Mouse (Mus musculus): ENCODE results near the gene Abca17. TPM values are rescaled to one million over a fixed set of nuclear protein-coding genes. Genes with fewer than 3 reads are reported as not detected.
A peak's percentile ranks its signal among the peaks of the same experiment; 100 is the strongest.

Gene Abca17
- polyA plus RNA-seq, 1 experiment from 2014 or later: 0.22 TPM

DNA sequence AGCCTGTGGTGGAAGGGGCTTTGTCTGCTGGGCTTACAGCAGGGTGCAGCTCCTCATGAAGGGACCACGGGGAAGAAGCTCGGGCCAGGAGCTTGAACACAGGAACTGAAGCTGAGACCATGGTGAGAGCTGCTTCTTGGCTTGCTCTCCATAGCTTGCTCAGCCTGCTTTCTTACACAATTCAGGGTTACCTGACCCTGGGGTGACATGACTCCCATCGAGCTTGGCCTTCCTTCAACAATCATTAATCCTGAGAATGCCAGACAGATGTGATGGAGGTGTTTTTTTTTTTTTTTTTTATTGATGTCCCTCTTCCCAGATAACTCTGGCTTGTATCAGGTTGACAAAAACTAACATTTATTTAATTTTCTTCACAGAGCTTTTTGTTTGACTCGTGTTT lies 91.9 kb downstream of the Abca17 start:
- 41% methylated on average over 4 of the region's 4 CpGs for WGBS
- no peaks in the 10 kb centered on the region for H3K27me3 ChIP-seq (ENCODE audit: insufficient read depth, low read length)
- H3K9ac ChIP-seq (replicated peaks; ENCODE audit: low read length): no peak overlapping the region

DNA sequence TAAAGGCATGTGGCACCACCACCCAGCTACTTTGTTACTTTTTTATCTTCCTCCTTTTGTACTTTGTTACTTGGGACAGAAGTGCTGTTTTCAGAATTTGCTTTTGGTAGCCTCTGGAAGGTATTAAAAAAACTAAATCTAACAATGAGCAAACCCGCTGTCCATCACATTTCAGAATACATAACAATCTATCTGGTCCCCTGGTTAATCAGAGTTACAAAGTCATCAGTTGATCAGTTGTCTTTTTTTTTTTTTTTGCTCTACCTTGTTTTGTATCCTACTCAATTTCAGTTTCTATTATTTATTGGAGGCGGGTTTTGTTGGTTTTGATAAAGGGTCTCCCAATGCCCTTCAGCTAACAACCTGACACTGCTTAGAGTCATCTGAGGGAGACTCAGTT lies 98.5 kb downstream of the Abca17 start:
- no peak for ATAC-seq (ENCODE audit: low FRiP score, low TSS enrichment)
- Histone ChIP-seq H3K4me2 (replicated peaks; ENCODE audit: low read depth, low read length) (no peak overlapping the region), H3K9ac (replicated peaks; ENCODE audit: low read length) (no peak overlapping the region), H3K36me3 (ENCODE audit: insufficient read depth, low read length) (peaks cover 18% of the 10 kb centered on the region), H3K4me1 (ENCODE audit: insufficient read depth, low read length) (peaks cover 12% of the 10 kb centered on the region), H3K4me3 (ENCODE audit: low read length) (peak overlapping the region; percentile 84; the same call in 1 of the 2 replicates), H3K9me3 (ENCODE audit: low read length) (no peaks in the 10 kb centered on the region), H3K27me3 (ENCODE audit: insufficient read depth, low read length) (no peaks in the 10 kb centered on the region), H3K27ac (ENCODE audit: low read length) (peak overlapping the region; percentile 72; the same call in 1 of the 2 replicates)
- WGBS: 97% methylated on average over 2 of the region's 2 CpGs

More for the DNA sequence above, 91.9 kb downstream of the Abca17 start:
- H3K4me2 ChIP-seq (replicated peaks; ENCODE audit: low read depth, low read length): no peak overlapping the region
- ATAC-seq (ENCODE audit: low FRiP score, low TSS enrichment): no peak
- no peak overlapping the region for H3K4me3 ChIP-seq (ENCODE audit: low read length)
- H3K27ac ChIP-seq (ENCODE audit: low read length): no peak overlapping the region
- no peaks in the 10 kb centered on the region for H3K9me3 ChIP-seq (ENCODE audit: low read length)
- H3K4me1 ChIP-seq (ENCODE audit: insufficient read depth, low read length): no peaks in the 10 kb centered on the region
- H3K36me3 ChIP-seq (ENCODE audit: insufficient read depth, low read length): no peaks in the 10 kb centered on the region

DNA sequence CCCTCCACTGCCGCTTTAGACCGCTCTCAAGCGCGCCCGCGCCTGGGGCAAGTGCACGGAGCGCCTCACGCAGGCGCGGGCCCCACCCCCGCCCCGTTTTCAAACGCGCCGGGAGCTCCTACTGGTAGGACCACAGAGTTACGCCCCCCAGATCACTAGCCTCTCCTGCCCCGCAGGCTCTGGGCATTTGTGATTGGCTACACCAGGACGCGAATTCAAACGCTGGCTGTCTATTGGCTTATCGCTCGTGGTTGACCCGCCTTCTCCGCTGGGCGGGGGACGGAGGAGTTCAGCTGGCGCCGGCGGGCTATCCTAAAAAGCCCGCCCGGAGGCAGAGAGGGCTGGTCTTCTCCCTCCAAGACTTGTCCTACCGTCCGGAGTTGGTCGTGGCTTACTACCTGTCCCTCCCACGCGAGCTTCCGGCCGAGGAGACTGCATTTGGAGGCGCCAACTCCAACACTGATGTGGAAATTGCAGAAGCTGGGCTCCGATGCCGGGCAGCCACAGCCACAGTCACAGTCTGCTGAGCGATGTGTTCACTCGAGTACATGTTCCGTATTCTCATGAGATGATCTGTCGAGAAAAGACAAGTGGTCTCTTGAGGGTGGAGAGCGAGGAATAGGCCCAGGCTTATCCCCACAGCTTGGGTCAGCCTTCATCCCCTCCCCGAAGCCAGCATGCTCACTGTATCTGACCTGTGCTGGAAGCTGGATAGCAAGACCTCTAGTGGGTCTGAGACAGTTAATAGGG lies 99.4 kb downstream of the Abca17 start, which contains the start of gene Ccnf:
Gene Ccnf, minus strand, starts transcription at position 165 of the 750 bp plus-strand sequence.
- peaks cover 25% of the 10 kb centered on the region for H3K36me3 ChIP-seq (ENCODE audit: insufficient read depth, low read length)
- peak within 1 kb of the TSS; percentile 79 for H3K27ac ChIP-seq (ENCODE audit: low read length)
- peak; percentile 100 for ATAC-seq (ENCODE audit: low FRiP score, low TSS enrichment)
- H3K9me3 ChIP-seq (ENCODE audit: low read length): no peaks in the 10 kb centered on the region
- no peaks in the 10 kb centered on the region for H3K27me3 ChIP-seq (ENCODE audit: insufficient read depth, low read length)
- H3K4me2 ChIP-seq (replicated peaks; ENCODE audit: low read depth, low read length): peak within 1 kb of the TSS; percentile 80
- H3K4me1 ChIP-seq (ENCODE audit: insufficient read depth, low read length): peaks cover 12% of the 10 kb centered on the region
- H3K4me3 ChIP-seq (ENCODE audit: low read length): peak within 1 kb of the TSS; percentile 84
- peak within 1 kb of the TSS; percentile 91 for H3K9ac ChIP-seq (replicated peaks; ENCODE audit: low read length)
- WGBS: under 1% methylated on average over 48 of the region's 48 CpGs

- H3K36me3 ChIP-seq (ENCODE audit: insufficient read depth, low read length): peaks cover 29% of the 10 kb centered on the region
- no peaks in the 10 kb centered on the region for H3K27me3 ChIP-seq (ENCODE audit: insufficient read depth, low read length)
- peak overlapping the region; percentile 80 for H3K4me2 ChIP-seq (replicated peaks; ENCODE audit: low read depth, low read length)
- under 1% methylated on average over 32 of the region's 32 CpGs for WGBS
- H3K9ac ChIP-seq (replicated peaks; ENCODE audit: low read length): peak overlapping the region; percentile 91
- H3K4me3 ChIP-seq (ENCODE audit: low read length): peak overlapping the region; percentile 84
- peaks cover 12% of the 10 kb centered on the region for H3K4me1 ChIP-seq (ENCODE audit: insufficient read depth, low read length)
- H3K9me3 ChIP-seq (ENCODE audit: low read length): no peaks in the 10 kb centered on the region
- H3K27ac ChIP-seq (ENCODE audit: low read length): peak overlapping the region; percentile 79
- no peak for ATAC-seq (ENCODE audit: low FRiP score, low TSS enrichment)
These were observed 99.9 kb downstream of the Abca17 start for GRCm38 (mm10) chr17:24250988-24251319.

DNA sequence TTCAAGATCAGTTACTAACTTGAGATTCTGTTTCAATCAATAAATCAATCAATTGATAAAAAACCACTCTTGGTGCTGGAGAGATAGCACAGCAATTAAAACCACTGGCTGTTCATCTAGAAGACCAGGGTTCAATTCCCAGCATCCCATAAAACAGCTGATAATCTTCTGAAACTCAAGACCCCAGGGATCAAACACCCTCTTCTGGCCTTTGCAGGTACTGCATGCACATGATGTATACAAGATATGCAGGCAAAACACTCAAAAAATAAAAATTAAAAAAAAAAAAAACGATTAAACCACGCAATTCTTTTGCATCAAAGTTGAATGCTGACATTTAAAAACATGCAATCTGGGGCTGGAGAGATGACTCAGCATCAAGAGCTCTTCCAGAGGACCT lies 102.2 kb downstream of the Abca17 start:
- 96% methylated on average over 2 of the region's 2 CpGs for WGBS
- H3K27me3 ChIP-seq (ENCODE audit: insufficient read depth, low read length): no peaks in the 10 kb centered on the region
- H3K4me2 ChIP-seq (replicated peaks; ENCODE audit: low read depth, low read length): no peak overlapping the region
- no peak overlapping the region for H3K4me3 ChIP-seq (ENCODE audit: low read length)
- H3K4me1 ChIP-seq (ENCODE audit: insufficient read depth, low read length): peaks cover 12% of the 10 kb centered on the region
- ATAC-seq (ENCODE audit: low FRiP score, low TSS enrichment): no peak
- no peak overlapping the region for H3K9ac ChIP-seq (replicated peaks; ENCODE audit: low read length)
- H3K9me3 ChIP-seq (ENCODE audit: low read length): peaks cover 8% of the 10 kb centered on the region
- peaks cover 47% of the 10 kb centered on the region for H3K36me3 ChIP-seq (ENCODE audit: insufficient read depth, low read length)
- no peak overlapping the region for H3K27ac ChIP-seq (ENCODE audit: low read length)

DNA sequence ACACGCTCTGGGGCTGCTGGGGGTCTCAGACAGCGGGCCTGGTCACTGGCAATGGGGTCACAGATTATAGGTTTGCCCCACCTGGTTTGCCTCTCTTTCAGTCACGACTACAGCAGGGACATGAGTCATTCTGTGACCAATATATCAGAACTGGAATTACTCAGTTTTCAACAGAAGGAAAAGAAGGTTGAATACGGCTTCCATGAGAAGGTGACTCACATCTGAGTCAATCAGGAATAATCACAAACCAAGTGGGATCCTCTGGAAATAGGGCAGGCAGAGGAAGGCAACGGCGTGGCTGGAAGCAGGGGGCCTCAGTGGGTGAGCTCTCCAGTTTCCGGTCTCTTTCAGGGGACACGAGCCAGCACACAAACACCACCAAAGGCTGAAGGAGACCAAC lies 106.8 kb downstream of the Abca17 start:
- peaks cover 8% of the 10 kb centered on the region for H3K9me3 ChIP-seq (ENCODE audit: low read length)
- no peaks in the 10 kb centered on the region for H3K27me3 ChIP-seq (ENCODE audit: insufficient read depth, low read length)
- peaks cover 90% of the 10 kb centered on the region for H3K36me3 ChIP-seq (ENCODE audit: insufficient read depth, low read length)
- 98% methylated on average over 8 of the region's 8 CpGs for WGBS
- no peak overlapping the region for H3K4me2 ChIP-seq (replicated peaks; ENCODE audit: low read depth, low read length)
- H3K27ac ChIP-seq (ENCODE audit: low read length): no peak overlapping the region
- no peak for ATAC-seq (ENCODE audit: low FRiP score, low TSS enrichment)
- no peak overlapping the region for H3K9ac ChIP-seq (replicated peaks; ENCODE audit: low read length)
- no peak overlapping the region for H3K4me3 ChIP-seq (ENCODE audit: low read length)
- H3K4me1 ChIP-seq (ENCODE audit: insufficient read depth, low read length): no peaks in the 10 kb centered on the region; the same call in 1 of the 2 replicates

DNA sequence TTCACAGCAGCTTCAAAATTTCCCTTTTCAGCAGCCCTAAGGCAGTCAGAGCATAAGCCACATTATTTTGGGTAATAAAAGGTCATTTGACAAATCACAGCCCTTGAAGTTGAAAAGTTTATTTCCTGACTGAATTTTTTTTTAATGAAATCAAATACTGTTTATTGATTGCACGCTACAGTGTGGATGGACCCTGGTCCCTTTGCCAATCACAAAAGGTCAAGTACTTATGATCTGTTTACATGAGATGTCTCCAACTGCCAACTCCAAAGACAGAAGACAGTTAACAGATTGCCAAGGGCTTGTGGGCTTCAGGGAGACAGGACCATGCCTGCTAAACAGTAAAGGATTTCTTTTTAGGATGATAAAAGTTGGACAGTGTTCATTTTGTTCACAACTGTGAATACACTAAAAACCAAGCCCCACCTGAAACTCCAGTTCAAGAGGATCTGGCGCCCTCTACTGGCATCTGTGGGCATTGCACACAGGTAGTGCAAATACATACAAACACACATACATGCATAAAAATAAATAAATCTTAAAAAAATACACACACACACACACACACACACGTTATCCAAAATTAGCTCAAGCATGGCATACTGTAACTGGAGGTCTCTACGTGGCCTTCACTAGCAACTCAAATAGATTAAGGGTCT lies 107.4 kb downstream of the Abca17 start:
- H3K36me3 ChIP-seq (ENCODE audit: insufficient read depth, low read length): peaks cover 90% of the 10 kb centered on the region
- no peak overlapping the region for H3K4me3 ChIP-seq (ENCODE audit: low read length)
- no peak overlapping the region for H3K4me2 ChIP-seq (replicated peaks; ENCODE audit: low read depth, low read length)
- H3K9me3 ChIP-seq (ENCODE audit: low read length): peaks cover 8% of the 10 kb centered on the region
- H3K27me3 ChIP-seq (ENCODE audit: insufficient read depth, low read length): no peaks in the 10 kb centered on the region
- ATAC-seq (ENCODE audit: low FRiP score, low TSS enrichment): no peak
- no peaks in the 10 kb centered on the region for H3K4me1 ChIP-seq (ENCODE audit: insufficient read depth, low read length)
- H3K9ac ChIP-seq (replicated peaks; ENCODE audit: low read length): no peak overlapping the region
- 88% methylated on average over 4 of the region's 4 CpGs for WGBS
- H3K27ac ChIP-seq (ENCODE audit: low read length): no peak overlapping the region

DNA sequence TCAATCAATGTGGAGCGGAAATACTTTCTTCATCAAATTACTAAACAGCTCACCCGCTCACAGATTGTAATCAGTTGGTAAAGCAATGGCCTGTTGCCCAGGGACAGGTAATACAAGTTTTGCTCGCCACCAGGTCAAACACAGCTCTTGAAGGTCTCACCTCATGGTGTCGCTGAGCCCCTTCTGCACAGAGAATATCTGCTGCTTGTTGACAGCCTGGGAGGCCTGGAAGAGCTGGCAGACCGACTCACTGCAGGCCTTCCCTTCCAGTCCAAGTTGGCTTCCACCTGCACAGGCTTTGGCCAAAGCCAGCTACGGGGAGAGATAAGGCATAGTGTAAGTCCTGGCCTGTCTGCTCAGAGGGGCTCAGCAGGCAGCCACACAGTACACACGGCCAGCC lies 113.9 kb downstream of the Abca17 start:
- no peak overlapping the region for H3K27ac ChIP-seq (ENCODE audit: low read length)
- no peak overlapping the region for H3K4me3 ChIP-seq (ENCODE audit: low read length)
- ATAC-seq (ENCODE audit: low FRiP score, low TSS enrichment): no peak
- H3K9ac ChIP-seq (replicated peaks; ENCODE audit: low read length): no peak overlapping the region
- H3K4me1 ChIP-seq (ENCODE audit: insufficient read depth, low read length): no peaks in the 10 kb centered on the region
- WGBS: 94% methylated on average over 7 of the region's 7 CpGs
- peaks cover 95% of the 10 kb centered on the region for H3K36me3 ChIP-seq (ENCODE audit: insufficient read depth, low read length)
- H3K27me3 ChIP-seq (ENCODE audit: insufficient read depth, low read length): no peaks in the 10 kb centered on the region
- no peaks in the 10 kb centered on the region for H3K9me3 ChIP-seq (ENCODE audit: low read length)
- no peak overlapping the region for H3K4me2 ChIP-seq (replicated peaks; ENCODE audit: low read depth, low read length)

GRCm38 (mm10) chr17:24236479-24236878 lies 114.4 kb downstream of the Abca17 start:
- no peak for ATAC-seq (ENCODE audit: low FRiP score, low TSS enrichment)
- Histone ChIP-seq H3K4me3 (ENCODE audit: low read length) (no peak overlapping the region), H3K9me3 (ENCODE audit: low read length) (no peaks in the 10 kb centered on the region), H3K27ac (ENCODE audit: low read length) (no peak overlapping the region), H3K9ac (replicated peaks; ENCODE audit: low read length) (no peak overlapping the region), H3K4me1 (ENCODE audit: insufficient read depth, low read length) (no peaks in the 10 kb centered on the region), H3K4me2 (replicated peaks; ENCODE audit: low read depth, low read length) (no peak overlapping the region), H3K27me3 (ENCODE audit: insufficient read depth, low read length) (no peaks in the 10 kb centered on the region), H3K36me3 (ENCODE audit: insufficient read depth, low read length) (peaks cover 94% of the 10 kb centered on the region)
- WGBS: 100% methylated on average over 1 of the region's 1 CpGs

DNA sequence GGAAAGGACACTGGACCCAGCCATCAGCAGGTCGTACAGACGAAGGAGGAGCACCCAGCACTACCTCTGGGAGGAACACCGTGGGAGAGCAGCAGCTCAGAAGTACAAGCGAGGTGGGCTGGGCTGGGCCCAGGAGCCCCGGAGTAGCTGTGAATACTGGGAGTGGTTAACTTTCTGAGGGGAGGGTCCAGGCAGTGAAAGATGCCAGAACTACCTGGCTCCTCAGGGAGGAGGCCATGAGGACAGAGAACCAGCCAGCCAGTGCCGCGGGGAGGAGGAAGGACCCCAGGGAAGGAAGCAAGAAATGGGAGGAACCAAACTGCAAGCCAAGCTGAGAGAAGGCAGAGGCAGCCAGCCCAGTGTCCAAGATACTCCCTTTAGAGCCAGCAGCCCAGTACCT lies 122.9 kb downstream of the Abca17 start:
- Histone ChIP-seq H3K36me3 (ENCODE audit: insufficient read depth, low read length) (peaks cover 77% of the 10 kb centered on the region), H3K4me2 (replicated peaks; ENCODE audit: low read depth, low read length) (no peak overlapping the region), H3K9me3 (ENCODE audit: low read length) (no peaks in the 10 kb centered on the region), H3K9ac (replicated peaks; ENCODE audit: low read length) (no peak overlapping the region), H3K4me1 (ENCODE audit: insufficient read depth, low read length) (no peaks in the 10 kb centered on the region), H3K27ac (ENCODE audit: low read length) (no peak overlapping the region), H3K4me3 (ENCODE audit: low read length) (no peak overlapping the region), H3K27me3 (ENCODE audit: insufficient read depth, low read length) (no peaks in the 10 kb centered on the region)
- 86% methylated on average over 7 of the region's 7 CpGs for WGBS
- ATAC-seq (ENCODE audit: low FRiP score, low TSS enrichment): no peak
